ENCODE assay signal across 19 mouse cellular contexts in the genomic region with DNA sequence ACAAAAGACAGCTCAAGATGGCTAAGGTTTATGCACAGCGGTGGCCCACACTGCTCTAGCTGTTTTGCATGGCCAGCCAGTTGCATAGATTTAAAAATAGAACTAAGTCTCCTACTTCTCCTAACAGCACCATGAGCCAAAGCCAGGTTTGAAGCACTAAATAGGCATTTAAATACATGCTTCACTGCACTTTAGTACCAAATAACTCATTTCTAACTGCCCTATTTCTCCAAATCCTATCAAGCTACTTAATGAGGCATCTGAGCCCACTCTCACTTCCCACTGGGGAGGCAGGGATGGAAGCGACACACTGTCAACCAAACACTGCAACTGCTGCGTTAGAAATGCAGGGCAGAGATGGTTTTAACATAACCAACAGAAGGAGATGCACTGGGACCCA. TPM values are rescaled to one million over a fixed set of nuclear protein-coding genes. Genes with fewer than 3 reads are reported as not detected.
DNase-seq lines count a peak whose midpoint lies in the region; ATAC-seq and TF ChIP-seq lines count a peak whose summit lies in the region.
"Had no signal": no experiment of that assay in that cellular context is flagged by ENCODE, and none has a peak within 500 bp of the region (broad histone marks: within the 10 kb centered on the region; RNA-seq: fewer than 3 reads in every experiment).

No protein-coding gene starts in this region.

- H3K4me2 ChIP-seq in kidney, embryonic 14.5 days (replicated peaks; ENCODE audit: low read depth, low read length), result no peak overlapping the region
- no peak overlapping the region for H3K4me2 ChIP-seq in CH12.LX (ENCODE audit: insufficient read depth, low read depth, poor library complexity, severe bottlenecking)
- no peak overlapping the region for H3K4me2 ChIP-seq in neural tube, embryonic 14.5 days (ENCODE audit: low read depth, low read length)
- H3K4me2 ChIP-seq: forebrain, embryonic 15.5 days; lung, embryonic 14.5 days had no signal

- no peaks in the 10 kb centered on the region for H3K36me3 ChIP-seq in kidney, embryonic 14.5 days (ENCODE audit: control insufficient read depth, insufficient read depth, low read length)
- no peaks in the 10 kb centered on the region for H3K36me3 ChIP-seq in CH12.LX (replicated peaks in 1 of 2; ENCODE audit: control insufficient read depth in 1 of 2, insufficient read depth in 1 of 2, low read length in 1 of 2)
- no peaks in the 10 kb centered on the region for H3K36me3 ChIP-seq in neural tube, embryonic 14.5 days (ENCODE audit: control insufficient read depth, insufficient read depth, low read length)
- H3K36me3 ChIP-seq: forebrain, embryonic 15.5 days had no signal

- dilution Hi-C loops in CH12.LX (cut with MboI; ENCODE audit: extremely low pct_ligation_motif_present, extremely low pct_unique_long_range_greater_than_20kb, low sequenced_read_pairs), result no loop called here

- TF ChIP-seq RAD21 in CH12.LX (IDR thresholded peaks at IDR 0.05; ENCODE audit: low read depth, low read length), result no peak

- H3K27ac ChIP-seq in kidney, embryonic 14.5 days (ENCODE audit: low read depth, low read length), result no peak overlapping the region
- H3K27ac ChIP-seq in CH12.LX (ENCODE audit: insufficient read depth, low read depth), result no peak overlapping the region
- no peak overlapping the region for H3K27ac ChIP-seq in neural tube, embryonic 14.5 days (ENCODE audit: low read depth, low read length)
- H3K27ac ChIP-seq: forebrain, embryonic 15.5 days had no signal

- no peak overlapping the region for H3K9ac ChIP-seq in kidney, embryonic 14.5 days (ENCODE audit: low read depth, low read length)
- no peak overlapping the region for H3K9ac ChIP-seq in CH12.LX (ENCODE audit: insufficient read depth, low read depth)
- H3K9ac ChIP-seq in neural tube, embryonic 14.5 days (replicated peaks; ENCODE audit: low read depth, low read length), result no peak overlapping the region
- H3K9ac ChIP-seq: forebrain, embryonic 15.5 days; lung, embryonic 14.5 days had no signal

- no peak for DNase-seq in kidney, postnatal 10 days
- peak; percentile 23 for DNase-seq in CH12.LX (ENCODE audit: extremely low read depth)
- peak; percentile 40 for DNase-seq in brain, adult 2 months (ENCODE audit: low read depth, low spot score)
- DNase-seq in urinary bladder, postnatal 25 days (ENCODE audit: low spot score), result no peak
- no peak for DNase-seq in lung, postnatal 14 days
- DNase-seq: adrenal gland, postnatal 36 days; cerebellum, postnatal 14 days; gastrocnemius, postnatal 10 days; heart, postnatal 4 days; liver; lung, embryonic 14.5 days; right cerebral cortex, postnatal 4 days; thymus, postnatal 4 days had no signal

- no peaks in the 10 kb centered on the region for H3K9me3 ChIP-seq in kidney, embryonic 14.5 days (ENCODE audit: control insufficient read depth, low read length)
- no peaks in the 10 kb centered on the region for H3K9me3 ChIP-seq in CH12.LX (replicated peaks; ENCODE audit: low read length)
- no peaks in the 10 kb centered on the region for H3K9me3 ChIP-seq in neural tube, embryonic 14.5 days (ENCODE audit: control insufficient read depth, low read length)
- H3K9me3 ChIP-seq: forebrain, embryonic 15.5 days had no signal

- no peak for TF ChIP-seq CTCF in CH12.LX (conservative IDR thresholded peaks at IDR 0.05 in 1 of 2, IDR thresholded peaks at IDR 0.05 in 1 of 2; ENCODE audit: low read depth in 2 of 2, low read length in 2 of 2)

- H3K27me3 ChIP-seq in kidney, embryonic 14.5 days (ENCODE audit: control insufficient read depth, insufficient read depth, low read length), result no peaks in the 10 kb centered on the region
- H3K27me3 ChIP-seq in CH12.LX (replicated peaks), result no peaks in the 10 kb centered on the region
- no peaks in the 10 kb centered on the region for H3K27me3 ChIP-seq in neural tube, embryonic 14.5 days (ENCODE audit: control insufficient read depth, insufficient read depth, low read length)
- H3K27me3 ChIP-seq: forebrain, embryonic 15.5 days had no signal

- ATAC-seq in kidney, embryonic 14.5 days (ENCODE audit: low FRiP score, low TSS enrichment), result peak; percentile 59
- peak; percentile 83 for ATAC-seq in neural tube, embryonic 14.5 days (ENCODE audit: low read depth)
- ATAC-seq: activated CD4-positive, CD25-positive, alpha-beta regulatory T cell, adult 4 months; forebrain, embryonic 15.5 days; intestine, postnatal 0 days had no signal

- no peak overlapping the region for H3K4me3 ChIP-seq in kidney, embryonic 14.5 days (ENCODE audit: low read length)
- H3K4me3 ChIP-seq in CH12.LX (replicated peaks in 1 of 3; ENCODE audit: low read depth in 2 of 3, low read length in 2 of 3, poor library complexity in 1 of 3), result no peak overlapping the region
- H3K4me3 ChIP-seq in neural tube, embryonic 14.5 days (ENCODE audit: low read depth, low read length), result no peak overlapping the region
- H3K4me3 ChIP-seq: forebrain, embryonic 15.5 days had no signal

- WGBS in kidney, embryonic 14.5 days, result 33% methylated on average over 3 of the region's 3 CpGs
- WGBS in neural tube, embryonic 14.5 days, result 38% methylated on average over 3 of the region's 3 CpGs

- TF ChIP-seq POLR2A in CH12.LX (IDR thresholded peaks at IDR 0.05; ENCODE audit: low read depth, low read length), result no peak

- no peaks in the 10 kb centered on the region for H3K79me2 ChIP-seq in CH12.LX (replicated peaks; ENCODE audit: control insufficient read depth, extremely low read depth, insufficient read depth, poor library complexity, severe bottlenecking)

- no peaks in the 10 kb centered on the region for H3K4me1 ChIP-seq in kidney, embryonic 14.5 days (ENCODE audit: control insufficient read depth, insufficient read depth, low read length)
- H3K4me1 ChIP-seq in CH12.LX (ENCODE audit: control insufficient read depth in 1 of 2, insufficient read depth in 2 of 2), result peaks cover 9 to 44% of the 10 kb centered on the region in 2 experiments
- H3K4me1 ChIP-seq in neural tube, embryonic 14.5 days (ENCODE audit: control insufficient read depth, insufficient read depth, low read length), result peaks cover 13% of the 10 kb centered on the region

- peak; percentile 23; the same call in 1 of the 2 replicates for TF ChIP-seq EP300 in CH12.LX (IDR thresholded peaks at IDR 0.05; ENCODE audit: low read length)

- in situ Hi-C loops in CH12.LX (cut with MboI; ENCODE audit: low pct_ligation_motif_present, low pct_unique_long_range_greater_than_20kb, low sequenced_read_pairs), result loop anchor here (5.0 to 25.0 kb wide), 3 partner anchors 33 to 707 kb away; partner anchors contain the start of gene Rraga

TF ChIP-seq in CH12.LX, 34 proteins besides CTCF, POLR2A, EP300 and RAD21:
- peak; percentile 55; the same call in 1 of the 2 replicates for TF ChIP-seq MEF2A (IDR thresholded peaks at IDR 0.05; ENCODE audit: borderline replicate concordance, low read depth, low read length)
- TF ChIP-seq PAX5 (IDR thresholded peaks at IDR 0.05; ENCODE audit: low read length), result no peak
- peak; percentile 7; the same call in 1 of the 2 replicates for TF ChIP-seq IRF4 (IDR thresholded peaks at IDR 0.05; ENCODE audit: low read depth, low read length)
- no peak for TF ChIP-seq TCF12 (IDR thresholded peaks at IDR 0.05; ENCODE audit: low read depth, low read length)

RNA-seq across cellular contexts. Expression of gene Saxo1, which starts 14.1 kb away (rescaled TPM):
- polyA plus RNA-seq in kidney, embryonic 14.5 days (2014; fragmentation: Nextera tagmentation; extraction: Ambion mirVana), result 0.11 and 0.12 TPM in 2 replicates
- not detected in 2 replicates for total RNA-seq in CH12.LX (2012; rRNA removed)
- not detected in 2 replicates for total RNA-seq in CH12.LX (2014; rRNA removed)
- polyA plus RNA-seq in CH12.LX (2012; ENCODE audit: insufficient read length, low read depth), result not detected in 2 replicates
- not detected in 2 replicates for polyA plus RNA-seq in neural tube, embryonic 14.5 days (2014; fragmentation: Nextera tagmentation; extraction: Ambion mirVana)
- total RNA-seq: adrenal gland, postnatal 36 days; gastrocnemius, postnatal 10 days; heart, postnatal 4 days; monocyte, adult 5-6 weeks had no signal
- polyA plus RNA-seq: activated CD4-positive, CD25-positive, alpha-beta regulatory T cell, adult 4 months; forebrain, embryonic 15.5 days; intestine, postnatal 0 days; lung, embryonic 14.5 days had no signal

RNA-seq across cellular contexts. Expression of gene Rraga, which starts 31.5 kb away (rescaled TPM):
- polyA plus RNA-seq in kidney, embryonic 14.5 days (2014; fragmentation: Nextera tagmentation; extraction: Ambion mirVana), result 88.7 and 115 TPM in 2 replicates
- total RNA-seq in CH12.LX (2012; rRNA removed) (12.3 and 13.6 TPM in 2 replicates), CH12.LX (2014; rRNA removed) (29.3 and 38.3 TPM in 2 replicates)
- polyA plus RNA-seq in CH12.LX (2012; ENCODE audit: insufficient read length, low read depth), result 87.3 and 96.2 TPM in 2 replicates
- 135 and 154 TPM in 2 replicates for polyA plus RNA-seq in neural tube, embryonic 14.5 days (2014; fragmentation: Nextera tagmentation; extraction: Ambion mirVana)

Comparison
In these comparisons a context has a peak if more than half of its experiments do, and no peak if none do; other contexts are left out.
1. DNase-seq: peak in CH12.LX (single experiment) and brain, adult 2 months (single experiment); none in kidney, postnatal 10 days (single experiment), urinary bladder, postnatal 25 days (single experiment) and lung, postnatal 14 days (single experiment).